ENCODE assay signal across 23 mouse cellular contexts in genomic region chr2:132526110-132526509, GRCm38 (mm10).
"Had no signal": no experiment of that assay in that cellular context is flagged by ENCODE, and none has a peak within 500 bp of the region (broad histone marks: within the 10 kb centered on the region; RNA-seq: fewer than 3 reads in every experiment).

No protein-coding gene starts in this region.

- H3K27me3 ChIP-seq: kidney, embryonic 15.5 days; limb, embryonic 12.5 days; liver, embryonic 13.5 days; midbrain, embryonic 13.5 days; neural tube, embryonic 13.5 days had no signal

- H3K9ac ChIP-seq: kidney, embryonic 15.5 days; limb, embryonic 12.5 days; liver, embryonic 13.5 days; lung, embryonic 14.5 days; midbrain, embryonic 13.5 days; neural tube, embryonic 13.5 days had no signal

- H3K9me3 ChIP-seq: kidney, embryonic 15.5 days; limb, embryonic 12.5 days; liver, embryonic 13.5 days; midbrain, embryonic 10.5 days; midbrain, embryonic 13.5 days; neural tube, embryonic 13.5 days had no signal

- H3K4me1 ChIP-seq: kidney, embryonic 15.5 days; liver, embryonic 13.5 days; midbrain, embryonic 10.5 days; midbrain, embryonic 13.5 days had no signal

- ATAC-seq: lung, postnatal 0 days; midbrain, embryonic 13.5 days; midbrain, embryonic 16.5 days had no signal

- H3K27ac ChIP-seq: kidney, embryonic 15.5 days; layer of hippocampus, adult 2 months; left cerebral cortex, adult 2 months; limb, embryonic 12.5 days; liver, embryonic 13.5 days; macrophage; midbrain, embryonic 10.5 days; midbrain, embryonic 13.5 days; neural tube, embryonic 13.5 days; stomach, postnatal 0 days had no signal

- DNase-seq: kidney, adult 11 months; kidney, adult 8-10 months; kidney, postnatal 10 days; layer of hippocampus, postnatal 36 days; liver, embryonic 13.5 days; lung, embryonic 14.5 days; retina, postnatal 1 day; right cerebral cortex, postnatal 25 days; thymus, adult 2 months; thymus, postnatal 14 days; thymus, postnatal 4 days had no signal

- H3K4me2 ChIP-seq: kidney, embryonic 15.5 days; limb, embryonic 12.5 days; liver, embryonic 13.5 days; lung, embryonic 14.5 days; midbrain, embryonic 13.5 days; neural tube, embryonic 13.5 days had no signal

- H3K4me3 ChIP-seq: kidney, embryonic 15.5 days; layer of hippocampus, adult 2 months; left cerebral cortex, adult 2 months; limb, embryonic 12.5 days; liver, embryonic 13.5 days; midbrain, embryonic 10.5 days; midbrain, embryonic 13.5 days; myocyte; neural tube, embryonic 13.5 days had no signal
